Mouse (Mus musculus) MEL (cell line): ENCODE data around the gene Trim2. TPM values are rescaled to one million over a fixed set of nuclear protein-coding genes. Genes with fewer than 3 reads are reported as not detected.

Source experiments
- DNase-seq: peaks from one replicate; pipeline ENCODE4 v3.0.0; 2011; ENCODE audit warnings: low read depth, low spot score
- H3K27ac ChIP-seq: 2 replicates; pipeline ENCODE4 v1.5.1; 2012; ENCODE audit warnings: low read depth, mild to moderate bottlenecking, control low read depth, low read length, moderate library complexity; ENCODE audit not compliant: control insufficient read depth
- H3K27me3 ChIP-seq, 2 experiments: fragments of 150-350 bp in 1 of 2; sonication (generic) in 1 of 2; 2 replicates each; pipeline ENCODE4 v1.6.1; 2012; ENCODE audit warnings: low read length in 2 of 2, mild to moderate bottlenecking in 2 of 2, improper control_type of control experiment in 1 of 2, moderate library complexity in 1 of 2; ENCODE audit not compliant: insufficient read depth in 2 of 2, control insufficient read depth in 1 of 2
- H3K36me3 ChIP-seq, 2 experiments: 2 replicates each; pipeline ENCODE4 v1.6.1; 2012 to 2014; ENCODE audit warnings: low read length in 2 of 2, improper control_type of control experiment in 1 of 2, inconsistent platforms in 1 of 2, mild to moderate bottlenecking in 1 of 2; ENCODE audit not compliant: insufficient read depth in 2 of 2, control insufficient read depth in 1 of 2
- H3K4me1 ChIP-seq, 2 experiments: fragments of 150-350 bp in 1 of 2; sonication (generic) in 1 of 2; 2 replicates each; pipeline ENCODE4 v1.6.1; 2012; ENCODE audit warnings: low read length in 2 of 2, improper control_type of control experiment in 1 of 2, mild to moderate bottlenecking in 1 of 2; ENCODE audit not compliant: insufficient read depth in 2 of 2, control insufficient read depth in 1 of 2
- H3K4me3 ChIP-seq, 2 experiments: fragments of 150-350 bp in 1 of 2; sonication (generic) in 1 of 2; 2 replicates each; pipeline ENCODE4 v1.5.1; 2012; ENCODE audit warnings: low read depth in 2 of 2, low read length in 2 of 2, mild to moderate bottlenecking in 2 of 2, moderate library complexity in 2 of 2, control low read depth in 1 of 2, improper control_type of control experiment in 1 of 2; ENCODE audit not compliant: control insufficient read depth in 1 of 2, insufficient read depth in 1 of 2
- H3K79me2 ChIP-seq: 2 replicates; pipeline ENCODE4 v1.6.1; 2012; ENCODE audit warnings: mild to moderate bottlenecking, low read length, moderate library complexity; ENCODE audit not compliant: control insufficient read depth, poor library complexity, insufficient read depth
- H3K9ac ChIP-seq: 2 replicates; pipeline ENCODE4 v1.6.1; 2012; ENCODE audit warnings: low read depth, mild to moderate bottlenecking, control low read depth, low read length, moderate library complexity; ENCODE audit not compliant: control insufficient read depth, poor library complexity, severe bottlenecking
- H3K9me3 ChIP-seq: fragments of 150-350 bp; sonication (generic); replicated peaks from 2 replicates; pipeline ENCODE4 v1.6.1; 2012; ENCODE audit warnings: mild to moderate bottlenecking, low read length, improper control_type of control experiment, moderate library complexity; ENCODE audit not compliant: insufficient read depth
- CTCF ChIP-seq, 3 experiments: IDR thresholded peaks in 2 of 3; conservative IDR thresholded peaks in 1 of 3; 2 replicates each; pipeline ENCODE4 v1.5.1; 2011 to 2012; ENCODE audit warnings: low read length in 3 of 3, low read depth in 2 of 3, mild to moderate bottlenecking in 2 of 3, improper control_type of control experiment in 1 of 3, inconsistent platforms in 1 of 3, mixed read lengths in 1 of 3, moderate library complexity in 1 of 3; ENCODE audit not compliant: control insufficient read depth in 1 of 3, insufficient read depth in 1 of 3, poor library complexity in 1 of 3, severe bottlenecking in 1 of 3
- E2F4 ChIP-seq: IDR thresholded peaks from 2 replicates; pipeline ENCODE4 v1.6.1; 2011; ENCODE audit warnings: low read depth, low read length, improper control_type of control experiment, borderline replicate concordance
- ELF1 ChIP-seq: IDR thresholded peaks from 2 replicates; pipeline ENCODE4 v1.6.1; 2014; ENCODE audit warnings: low read depth, mild to moderate bottlenecking, inconsistent platforms, low read length, improper control_type of control experiment, moderate library complexity
- ETS1 ChIP-seq: IDR thresholded peaks from 2 replicates; pipeline ENCODE4 v1.6.1; 2012; ENCODE audit warnings: low read depth, mild to moderate bottlenecking, inconsistent platforms, low read length, improper control_type of control experiment, moderate library complexity
- GABPA ChIP-seq: IDR thresholded peaks from 2 replicates; pipeline ENCODE4 v1.6.1; 2012; ENCODE audit warnings: low read depth, mild to moderate bottlenecking, inconsistent platforms, low read length, improper control_type of control experiment, moderate library complexity
- GATA1 ChIP-seq: IDR thresholded peaks from 2 replicates; pipeline ENCODE4 v1.6.1; 2011; ENCODE audit warnings: low read depth, low read length, improper control_type of control experiment
- HCFC1 ChIP-seq: IDR thresholded peaks from 2 replicates; pipeline ENCODE4 v1.6.1; 2012; ENCODE audit warnings: low read depth, mild to moderate bottlenecking, inconsistent platforms, low read length, improper control_type of control experiment, moderate library complexity
- MAFK ChIP-seq: IDR thresholded peaks from 2 replicates; pipeline ENCODE4 v1.6.1; 2011; ENCODE audit warnings: low read depth, mild to moderate bottlenecking, low read length, improper control_type of control experiment, borderline replicate concordance
- MEF2A ChIP-seq: IDR thresholded peaks from 2 replicates; pipeline ENCODE4 v1.6.1; 2014; ENCODE audit warnings: low read depth, mild to moderate bottlenecking, inconsistent platforms, low read length, improper control_type of control experiment; ENCODE audit not compliant: poor library complexity, insufficient replicate concordance, severe bottlenecking; ENCODE audit errors: extremely low read depth
- NRF1 ChIP-seq: IDR thresholded peaks from 2 replicates; pipeline ENCODE4 v1.6.1; 2014; ENCODE audit warnings: low read depth, mild to moderate bottlenecking, inconsistent platforms, low read length, improper control_type of control experiment, moderate library complexity; ENCODE audit not compliant: poor library complexity, insufficient read depth, severe bottlenecking
- POLR2AphosphoS2 ChIP-seq: IDR thresholded peaks from 2 replicates; pipeline ENCODE4 v1.6.1; 2011; ENCODE audit warnings: low read length, improper control_type of control experiment
- RCOR1 ChIP-seq: IDR thresholded peaks from 2 replicates; pipeline ENCODE4 v1.6.1; 2012; ENCODE audit warnings: low read depth, mild to moderate bottlenecking, inconsistent platforms, low read length, improper control_type of control experiment
- SMC3 ChIP-seq: IDR thresholded peaks from 2 replicates; pipeline ENCODE4 v1.6.1; 2011; ENCODE audit warnings: low read depth, low read length, improper control_type of control experiment
- TCF12 ChIP-seq: IDR thresholded peaks from 2 replicates; pipeline ENCODE4 v1.6.1; 2014; ENCODE audit warnings: low read depth, mild to moderate bottlenecking, inconsistent platforms, low read length, improper control_type of control experiment, moderate library complexity
- UBTF ChIP-seq: IDR thresholded peaks from 2 replicates; pipeline ENCODE4 v1.6.1; 2012; ENCODE audit warnings: low read depth, mild to moderate bottlenecking, inconsistent platforms, low read length, improper control_type of control experiment, moderate library complexity, borderline replicate concordance; ENCODE audit not compliant: insufficient read depth
- USF1 ChIP-seq: IDR thresholded peaks from 2 replicates; pipeline ENCODE4 v1.6.1; 2014; ENCODE audit warnings: low read depth, mild to moderate bottlenecking, inconsistent platforms, low read length, improper control_type of control experiment, moderate library complexity
- USF2 ChIP-seq, 2 experiments: IDR thresholded peaks; 2 replicates each; pipeline ENCODE4 v1.6.1; 2011 to 2012; ENCODE audit warnings: improper control_type of control experiment in 2 of 2, low read length in 2 of 2, borderline replicate concordance in 1 of 2, inconsistent platforms in 1 of 2, low read depth in 1 of 2, mild to moderate bottlenecking in 1 of 2; ENCODE audit not compliant: insufficient read depth in 1 of 2
- ZKSCAN1 ChIP-seq: IDR thresholded peaks from 2 replicates; pipeline ENCODE4 v1.6.1; 2012; ENCODE audit warnings: low read depth, mild to moderate bottlenecking, inconsistent platforms, low read length, improper control_type of control experiment, moderate library complexity
- ZNF384 ChIP-seq: IDR thresholded peaks from 2 replicates; pipeline ENCODE4 v1.6.1; 2012; ENCODE audit warnings: low read depth, mild to moderate bottlenecking, inconsistent platforms, low read length, improper control_type of control experiment
- polyA plus RNA-seq, 2 experiments: library from polyadenylated mRNA; stranded (reverse) in 1 of 2; unstranded in 1 of 2; fragments of >175 nt in 1 of 2; fragments of >200 nt in 1 of 2; gene quantifications; 2 replicates each; pipeline versions ENCODE4 v1.2.1 to v1.2.4; 2012; ENCODE audit warnings: low replicate concordance in 2 of 2, low read depth in 1 of 2; ENCODE audit not compliant: insufficient read length in 2 of 2, insufficient read depth in 1 of 2, missing spikeins in 1 of 2
- total RNA-seq: library from RNA; depleted of rRNA; stranded (reverse); fragments of 300-350 nt; gene quantifications from 2 replicates; pipeline ENCODE4 v1.2.3, GENCODE M21; 2012

Trim2 gene
- total and polyA plus RNA-seq, 3 experiments, result 1.7 to 4.4 TPM; not detected in 1

DNA sequence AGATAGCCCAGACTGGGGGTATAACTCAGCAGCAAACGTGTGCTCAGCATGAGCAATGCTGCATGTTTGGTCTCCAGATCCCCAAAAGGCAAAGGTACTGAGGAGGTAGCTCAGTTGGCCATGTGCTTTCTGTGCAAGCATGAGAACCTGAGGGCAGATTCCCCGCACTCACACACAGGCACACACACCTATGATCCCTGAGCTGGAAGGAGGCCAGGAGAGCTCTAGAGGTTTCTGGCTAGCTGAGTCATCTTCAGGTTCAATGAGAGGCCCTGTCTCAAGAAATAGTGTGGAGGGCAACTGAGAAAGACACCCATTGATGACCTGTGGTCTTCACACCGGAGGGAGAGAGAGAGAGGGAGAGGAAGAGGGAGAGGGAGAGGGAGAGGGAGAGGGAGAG lies 19.4 kb downstream of the Trim2 start:
- H3K4me3 ChIP-seq, result no peak overlapping the region
- 0 out of 4 replicates have a peak, but pooled peaks cover 0 to 5% of the 10 kb centered on the region in 2 experiments for H3K36me3 ChIP-seq
- H3K9ac ChIP-seq, result no peak overlapping the region
- no peaks in the 10 kb centered on the region; a peak in 1 of 4 replicates for H3K27me3 ChIP-seq
- peaks cover 0 to 11% of the 10 kb centered on the region in 2 experiments; a peak in 2 of 4 replicates for H3K4me1 ChIP-seq
- H3K9me3 ChIP-seq, result no peaks in the 10 kb centered on the region
- no peak for DNase-seq
- H3K79me2 ChIP-seq, result no peaks in the 10 kb centered on the region
- no peak overlapping the region for H3K27ac ChIP-seq
- TF ChIP-seq RCOR1 (no peak), GATA1 (no peak), POLR2AphosphoS2 (no peak)
- TF ChIP-seq, all 39 proteins: peak for 0

DNA sequence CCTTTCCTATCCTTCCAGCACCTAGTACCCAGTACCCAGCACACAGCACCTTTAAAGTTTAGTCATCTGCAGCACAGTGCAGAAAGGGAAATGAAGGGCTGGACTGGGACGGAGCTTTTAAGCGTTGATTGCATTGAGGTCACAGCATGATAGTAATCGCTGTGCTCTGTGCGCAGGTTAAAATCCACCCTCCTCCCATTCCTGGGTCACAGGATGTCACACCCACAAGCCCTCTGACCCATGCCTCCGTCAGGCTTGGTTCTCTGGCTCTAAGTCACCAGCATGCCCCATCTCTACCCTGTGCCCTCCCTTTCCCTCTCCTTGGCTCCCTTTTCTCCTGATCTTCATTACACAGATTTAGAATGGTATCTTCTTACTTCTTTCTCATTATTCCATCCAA lies 20.4 kb downstream of the Trim2 start:
- no peak for DNase-seq
- no peak overlapping the region for H3K4me3 ChIP-seq
- H3K27me3 ChIP-seq, result no peaks in the 10 kb centered on the region; a peak in 1 of 4 replicates
- H3K9ac ChIP-seq, result no peak overlapping the region
- 0 out of 4 replicates have a peak, but pooled peaks cover 0 to 5% of the 10 kb centered on the region in 2 experiments for H3K36me3 ChIP-seq
- H3K79me2 ChIP-seq, result no peaks in the 10 kb centered on the region
- peaks cover 0 to 11% of the 10 kb centered on the region in 2 experiments; a peak in 2 of 4 replicates for H3K4me1 ChIP-seq
- no peak for TF ChIP-seq CTCF (IDR thresholded peaks at IDR 0.05 in 2 of 3, conservative IDR thresholded peaks at IDR 0.05 in 1 of 3; ENCODE audit: control insufficient read depth in 1 of 3, insufficient read depth in 1 of 3, low read depth in 2 of 3, low read length in 3 of 3, poor library complexity in 1 of 3, severe bottlenecking in 1 of 3)
- TF ChIP-seq ETS1, result no peak
- no peak for TF ChIP-seq SMC3
- no peak for TF ChIP-seq MAFK
- TF ChIP-seq TCF12, result no peak
- TF ChIP-seq GABPA, result no peak
- no peak for TF ChIP-seq USF2 (IDR thresholded peaks at IDR 0.05; ENCODE audit: borderline replicate concordance in 1 of 2, insufficient read depth in 1 of 2, low read depth in 1 of 2, low read length in 2 of 2)
- no peak for TF ChIP-seq ELF1
- no peak for TF ChIP-seq ZKSCAN1
- no peak for TF ChIP-seq MEF2A
- TF ChIP-seq RCOR1, result no peak
- no peak for TF ChIP-seq UBTF
- TF ChIP-seq NRF1, result no peak
- no peak for TF ChIP-seq ZNF384
- no peak for TF ChIP-seq HCFC1
- TF ChIP-seq E2F4, result no peak
- TF ChIP-seq USF1, result no peak
- H3K9me3 ChIP-seq, result no peaks in the 10 kb centered on the region
- H3K27ac ChIP-seq, result no peak overlapping the region
